Mouse (Mus musculus): ENCODE data around the gene Acbd6.

Gene Acbd6

GRCm38 (mm10) chr1:155646345-155647307, 88.7 kb downstream of the Acbd6 start:
- no peak for DNase-seq (ENCODE audit: low spot score in 2 of 2)

GRCm38 (mm10) chr1:155650121-155650846, 92.4 kb downstream of the Acbd6 start:
- DNase-seq (ENCODE audit: low spot score in 2 of 2), result no peak

- no peak for DNase-seq (ENCODE audit: low spot score in 2 of 2)
Measured at GRCm38 (mm10) chr1:155654961-155655360, 97.0 kb downstream of the Acbd6 start.

- no peak for DNase-seq (ENCODE audit: low spot score in 2 of 2)
Measured at GRCm38 (mm10) chr1:155656321-155656720, 98.4 kb downstream of the Acbd6 start.

GRCm38 (mm10) chr1:155663994-155664393, 106.1 kb downstream of the Acbd6 start:
- DNase-seq (ENCODE audit: low spot score in 2 of 2), result no peak

GRCm38 (mm10) chr1:155675570-155675969, 117.7 kb downstream of the Acbd6 start:
- no peak for DNase-seq (ENCODE audit: low spot score in 2 of 2)

- DNase-seq (ENCODE audit: low spot score in 2 of 2), result no peak
Measured at GRCm38 (mm10) chr1:155681116-155681799, 123.3 kb downstream of the Acbd6 start.

- no peak for DNase-seq (ENCODE audit: low spot score in 2 of 2)
Measured at GRCm38 (mm10) chr1:155686816-155687215, 128.9 kb downstream of the Acbd6 start.

- no peak for DNase-seq (ENCODE audit: low spot score in 2 of 2)
Measured at GRCm38 (mm10) chr1:155689141-155689540, 131.2 kb downstream of the Acbd6 start.

GRCm38 (mm10) chr1:155689558-155689957, 131.6 kb downstream of the Acbd6 start:
- DNase-seq (ENCODE audit: low spot score in 2 of 2), result no peak

GRCm38 (mm10) chr1:155692230-155692629, 134.3 kb downstream of the Acbd6 start:
- no peak for DNase-seq (ENCODE audit: low spot score in 2 of 2)

- DNase-seq (ENCODE audit: low spot score in 2 of 2), result no peak
Measured at GRCm38 (mm10) chr1:155693026-155693425, 135.1 kb downstream of the Acbd6 start.

- no peak for DNase-seq (ENCODE audit: low spot score in 2 of 2)
Measured at GRCm38 (mm10) chr1:155693443-155693842, 135.5 kb downstream of the Acbd6 start.

- peak; percentile 43 to 48 for DNase-seq (ENCODE audit: low spot score in 2 of 2)
Measured at GRCm38 (mm10) chr1:155698373-155699159, 140.6 kb downstream of the Acbd6 start.

GRCm38 (mm10) chr1:155700886-155701285, 143.0 kb downstream of the Acbd6 start:
- no peak for DNase-seq (ENCODE audit: low spot score in 2 of 2)

- DNase-seq (ENCODE audit: low spot score in 2 of 2), result no peak
Measured at GRCm38 (mm10) chr1:155703191-155703680, 145.3 kb downstream of the Acbd6 start.

GRCm38 (mm10) chr1:155704182-155704581, 146.3 kb downstream of the Acbd6 start:
- no peak for DNase-seq (ENCODE audit: low spot score in 2 of 2)

- no peak for DNase-seq (ENCODE audit: low spot score in 2 of 2)
Measured at GRCm38 (mm10) chr1:155713306-155713705, 155.4 kb downstream of the Acbd6 start.

GRCm38 (mm10) chr1:155715366-155715765, 157.4 kb downstream of the Acbd6 start:
- DNase-seq (ENCODE audit: low spot score in 2 of 2), result peak in 1 of 2 experiments; percentile 25

- DNase-seq (ENCODE audit: low spot score in 2 of 2), result no peak
Measured at GRCm38 (mm10) chr1:155717301-155717700, 159.4 kb downstream of the Acbd6 start.

GRCm38 (mm10) chr1:155718851-155719250, 160.9 kb downstream of the Acbd6 start:
- no peak for DNase-seq (ENCODE audit: low spot score in 2 of 2)

Data from right cerebral cortex, postnatal 36 days (tissue).